Mouse (Mus musculus): ENCODE measurements around the gene Gm20388.

Gene Gm20388

DNA sequence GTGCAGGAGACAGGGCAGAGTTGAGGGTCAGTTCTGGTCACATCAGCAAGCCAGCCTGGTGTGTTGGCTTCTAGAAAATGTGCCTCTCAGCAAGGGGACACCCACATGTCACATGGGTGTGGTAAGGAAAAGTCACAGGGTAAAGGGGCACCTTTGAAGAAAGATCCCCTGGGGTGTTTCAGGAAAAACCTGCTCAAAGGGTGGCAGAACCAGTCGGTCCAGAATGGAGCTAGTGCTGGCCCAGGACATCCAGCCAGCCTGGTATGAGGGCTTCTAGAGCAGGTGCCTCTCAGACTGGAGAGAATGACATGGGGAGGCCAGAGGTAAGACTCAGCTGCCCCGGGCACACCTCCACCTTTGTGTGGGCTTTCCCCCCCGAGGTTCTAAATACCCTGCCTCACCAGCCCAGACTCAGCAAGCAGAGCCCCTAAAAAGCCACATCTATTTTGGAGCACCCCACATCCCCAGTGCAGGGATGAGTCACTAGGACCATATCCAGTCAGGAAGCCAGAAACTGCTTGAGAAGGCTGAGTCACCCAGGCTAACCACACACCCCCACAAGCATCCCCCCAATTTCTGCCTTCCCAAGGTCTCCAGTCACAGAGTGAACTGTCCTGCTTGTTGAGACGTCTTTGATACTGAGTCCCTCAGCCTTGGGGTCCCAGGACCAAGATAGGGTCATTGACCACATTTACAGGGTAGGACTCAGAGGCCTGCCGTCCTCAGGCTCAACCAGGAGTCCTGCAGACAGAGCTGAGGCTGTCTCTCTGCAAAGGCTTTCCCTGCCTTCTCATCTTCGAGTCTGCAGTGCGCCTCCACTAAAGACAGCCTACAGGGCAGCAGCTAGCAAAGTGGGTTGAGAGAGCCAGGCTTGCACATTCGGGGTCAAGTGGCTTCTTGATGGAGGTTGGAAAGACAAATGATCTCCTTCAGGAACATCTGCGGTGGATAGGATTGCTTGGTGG, 2445.3 kb downstream of the Gm20388 start:
- DNase-seq (ENCODE audit: low spot score in 2 of 2), result peak in 1 of 2 experiments; percentile 63

DNA sequence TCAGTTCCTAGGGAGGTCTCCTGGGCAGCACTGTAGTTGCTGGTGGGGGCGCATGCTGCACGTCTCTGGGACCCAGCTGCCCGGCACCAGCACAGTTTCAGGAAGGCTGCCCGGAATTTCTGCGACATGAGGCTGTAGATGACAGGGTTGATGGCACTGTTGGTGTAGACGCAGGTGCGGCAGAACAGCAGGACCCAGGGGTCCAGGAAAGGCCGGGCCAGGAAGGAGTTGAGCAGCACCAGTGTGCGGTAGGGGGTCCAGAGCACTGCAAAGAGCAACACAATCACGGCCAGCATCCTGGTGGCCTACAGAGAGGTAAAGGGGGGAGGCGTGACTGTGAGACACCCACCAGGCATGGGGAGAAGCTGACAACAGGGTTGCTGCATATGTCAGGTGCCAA, 2446.6 kb downstream of the Gm20388 start:
- DNase-seq (ENCODE audit: low spot score in 2 of 2), result no peak

GRCm38 (mm10) chr8:122357641-122358040, 2447.0 kb downstream of the Gm20388 start:
- no peak for DNase-seq (ENCODE audit: low spot score in 2 of 2)

GRCm38 (mm10) chr8:122359111-122359775, 2448.6 kb downstream of the Gm20388 start:
- no peak for DNase-seq (ENCODE audit: low spot score in 2 of 2)

- no peak for DNase-seq (ENCODE audit: low spot score in 2 of 2)
Observed at GRCm38 (mm10) chr8:122360696-122361416, 2450.2 kb downstream of the Gm20388 start, which contains the start of gene Trhr2. TSS of gene Trhr2 (minus strand) at chr8:122360746.

DNA sequence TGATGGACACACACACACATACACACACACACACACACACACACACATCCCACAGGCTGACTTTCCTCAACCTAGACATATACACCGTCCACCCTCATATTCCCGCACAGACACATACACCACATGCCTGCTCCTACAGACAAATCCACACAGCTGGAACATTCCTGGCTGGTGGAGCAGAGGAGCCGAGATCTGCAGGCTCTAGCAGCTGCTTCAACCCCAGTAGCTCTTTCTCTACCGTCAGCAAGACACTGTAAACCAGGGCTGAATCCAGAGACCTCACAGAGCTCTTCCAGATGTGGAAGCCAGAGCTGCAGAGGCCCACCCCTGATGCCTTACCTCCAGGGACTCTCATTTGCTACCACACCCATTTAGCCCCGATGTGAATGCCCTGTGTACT, 2451.6 kb downstream of the Gm20388 start:
- no peak for DNase-seq (ENCODE audit: low spot score in 2 of 2)

- DNase-seq (ENCODE audit: low spot score in 2 of 2), result no peak
Observed at GRCm38 (mm10) chr8:122362967-122363366, 2452.3 kb downstream of the Gm20388 start.

GRCm38 (mm10) chr8:122368494-122368893, 2457.9 kb downstream of the Gm20388 start:
- no peak for DNase-seq (ENCODE audit: low spot score in 2 of 2)

DNA sequence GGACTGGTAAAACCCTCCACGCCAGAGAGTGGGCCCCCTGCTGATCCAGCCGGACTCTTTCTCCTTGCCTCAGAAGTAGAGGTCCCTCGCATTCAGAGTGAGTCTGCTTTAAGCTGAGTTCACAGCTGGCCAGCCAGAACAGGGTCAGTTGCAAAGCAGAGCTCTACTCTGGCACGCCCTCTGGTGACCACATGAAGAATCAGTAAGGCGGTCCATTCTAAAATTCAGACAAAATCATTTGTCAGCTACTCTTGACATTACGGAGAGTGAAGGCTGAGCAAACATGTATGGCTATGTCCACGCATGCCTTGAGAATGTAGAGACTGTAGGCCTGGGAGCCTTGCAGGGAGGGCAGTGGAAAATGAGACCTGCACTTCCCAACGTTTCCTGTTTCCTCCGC, 2459.0 kb downstream of the Gm20388 start:
- peak in 1 of 2 experiments; percentile 60 for DNase-seq (ENCODE audit: low spot score in 2 of 2)

DNA sequence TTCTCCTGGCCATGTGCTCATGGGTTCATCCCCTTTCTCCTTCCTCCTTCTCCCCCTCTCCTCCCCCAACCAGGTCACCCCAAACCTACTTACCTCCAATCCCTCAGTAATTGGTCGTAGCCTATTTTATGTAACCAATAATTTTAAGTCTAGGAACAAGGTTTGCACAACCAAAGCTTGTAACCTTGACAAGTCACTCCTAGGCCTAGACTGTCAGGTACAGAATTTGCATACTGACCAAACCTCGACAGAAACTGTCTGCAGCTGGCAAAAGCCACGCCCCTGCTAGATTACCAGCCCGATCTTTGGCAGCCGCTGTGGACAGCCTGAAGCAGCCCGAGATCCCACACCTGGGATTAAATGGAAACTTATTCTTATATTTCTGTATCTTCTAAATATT, 2461.1 kb downstream of the Gm20388 start:
- DNase-seq (ENCODE audit: low spot score in 2 of 2), result no peak

GRCm38 (mm10) chr8:122375320-122375719, 2464.7 kb downstream of the Gm20388 start:
- no peak for DNase-seq (ENCODE audit: low spot score in 2 of 2)

GRCm38 (mm10) chr8:122375751-122376364, 2465.2 kb downstream of the Gm20388 start:
- no peak for DNase-seq (ENCODE audit: low spot score in 2 of 2)

- DNase-seq (ENCODE audit: low spot score in 2 of 2), result peak; percentile 96 to 99
Observed at GRCm38 (mm10) chr8:122376365-122377231, 2466.0 kb downstream of the Gm20388 start, which contains the start of gene Zc3h18. TSS of gene Zc3h18 (plus strand) at chr8:122376609.

DNA sequence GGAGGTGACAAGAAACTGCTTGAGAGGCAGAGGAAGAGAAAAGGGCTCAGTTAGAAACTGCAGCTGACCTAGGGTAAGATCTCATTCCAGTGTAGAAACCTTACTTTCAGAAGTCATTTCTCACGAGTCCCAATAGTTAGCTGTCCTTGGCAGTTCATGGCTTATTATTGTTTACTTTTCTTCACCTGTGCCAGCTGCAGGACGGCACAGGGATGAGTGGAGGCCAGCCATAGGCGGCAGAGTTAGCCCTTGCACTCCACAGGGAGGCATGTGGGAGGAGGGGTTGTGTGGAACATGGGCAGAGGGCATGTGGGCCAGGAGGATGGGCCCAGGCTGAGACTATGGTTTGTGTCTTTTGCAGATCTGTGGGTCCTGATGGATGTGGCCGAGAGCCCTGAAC, 2472.4 kb downstream of the Gm20388 start:
- DNase-seq (ENCODE audit: low spot score in 2 of 2), result no peak

DNA sequence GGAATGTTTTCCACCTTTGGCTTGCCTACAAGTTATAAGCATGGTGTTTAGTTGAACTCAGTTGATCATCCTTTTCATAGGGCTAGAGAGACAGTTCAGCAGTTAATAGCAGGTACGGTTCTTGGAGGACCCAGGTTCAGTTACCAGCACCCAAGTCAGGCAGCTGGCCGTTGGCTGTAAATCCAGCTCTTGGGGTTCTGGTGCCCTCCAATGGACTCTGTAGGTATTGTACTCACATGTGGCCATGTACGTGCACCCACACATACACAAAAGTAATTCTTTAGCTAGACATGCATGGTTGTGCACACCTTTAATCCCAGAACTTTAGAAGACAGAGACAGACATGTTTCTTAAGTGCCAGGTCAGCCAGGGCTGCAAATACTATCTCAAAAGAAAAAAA, 2478.7 kb downstream of the Gm20388 start:
- DNase-seq (ENCODE audit: low spot score in 2 of 2), result no peak

DNA sequence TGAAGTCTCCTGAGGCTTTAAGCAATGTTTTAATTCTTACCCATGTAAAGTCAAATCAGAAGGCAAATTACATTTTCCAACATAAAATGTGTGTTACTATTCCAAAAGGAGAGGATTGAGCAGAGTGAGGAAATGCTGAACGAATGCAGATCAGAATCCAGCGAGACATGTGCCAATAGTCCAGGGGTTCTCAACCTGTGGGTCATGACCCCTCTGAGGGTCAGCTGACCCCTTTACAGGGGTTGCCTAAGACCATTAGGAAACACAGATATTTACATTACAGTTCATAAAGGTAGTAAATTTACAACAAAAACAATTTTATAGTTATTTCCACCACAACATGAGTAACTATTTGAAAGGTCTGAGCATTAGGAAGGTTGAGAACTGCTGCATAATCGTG, 2480.1 kb downstream of the Gm20388 start:
- DNase-seq (ENCODE audit: low spot score in 2 of 2), result no peak

- no peak for DNase-seq (ENCODE audit: low spot score in 2 of 2)
Observed at GRCm38 (mm10) chr8:122393717-122394116, 2483.1 kb downstream of the Gm20388 start.

DNA sequence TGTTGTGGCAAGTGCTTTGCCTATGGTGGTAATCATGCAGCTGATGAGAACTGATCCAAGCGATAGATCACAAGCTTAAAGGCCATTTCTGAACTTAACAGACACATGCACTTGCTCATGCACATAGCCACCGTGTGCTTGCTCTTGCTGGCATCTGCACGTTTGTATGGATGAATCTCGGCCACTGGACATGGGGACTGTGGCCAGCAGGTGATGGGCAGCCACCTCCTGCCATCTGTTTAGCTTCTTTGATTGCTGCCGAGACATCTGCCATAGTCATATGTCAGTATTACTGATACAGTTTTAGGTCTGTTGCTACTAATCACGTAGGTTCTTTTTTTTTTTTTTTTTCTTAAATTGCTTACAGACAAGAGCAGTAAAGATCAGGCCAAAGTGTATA, 2484.7 kb downstream of the Gm20388 start:
- DNase-seq (ENCODE audit: low spot score in 2 of 2), result no peak

- no peak for DNase-seq (ENCODE audit: low spot score in 2 of 2)
Observed at GRCm38 (mm10) chr8:122398186-122398585, 2487.5 kb downstream of the Gm20388 start.

GRCm38 (mm10) chr8:122405146-122405805, 2494.6 kb downstream of the Gm20388 start:
- DNase-seq (ENCODE audit: low spot score in 2 of 2), result no peak

Data from frontal cortex, postnatal 25 days (tissue).